Mouse (Mus musculus): ENCODE measurements around the gene Arhgef26.

DNA sequence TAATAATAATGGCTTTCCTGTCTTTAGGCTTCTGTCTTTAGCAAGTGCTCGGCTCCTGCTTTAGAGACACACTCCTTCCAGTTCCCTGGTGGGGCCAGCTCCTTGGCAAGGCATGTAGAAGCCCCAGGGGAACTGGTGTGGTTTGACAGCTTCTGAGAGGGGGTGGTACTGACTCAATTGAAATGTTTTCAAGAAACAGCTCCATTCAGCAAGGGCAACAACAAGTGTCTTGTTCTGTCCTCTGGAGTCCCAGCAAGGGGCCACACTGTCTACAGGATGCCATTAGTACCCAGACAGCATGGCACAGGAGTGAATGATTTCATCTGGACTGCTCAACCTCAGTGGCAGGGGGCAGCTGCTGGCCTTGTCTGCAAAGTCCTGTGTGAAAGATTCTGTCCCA is 117.7 kb downstream of the Arhgef26 start:
- no peak for TF ChIP-seq CTCF (IDR thresholded peaks at IDR 0.05; ENCODE audit: low read depth, low read length)
- TF ChIP-seq POLR2A (IDR thresholded peaks at IDR 0.05; ENCODE audit: extremely low read depth, insufficient read depth, low read length) = no peak

Measured in liver, adult 2 months (tissue).